Mouse (Mus musculus) neutrophil, adult 5-6 weeks (primary cell): ENCODE measurements around the gene Sytl5. TPM values are rescaled to one million over a fixed set of nuclear protein-coding genes. Genes with fewer than 3 reads are reported as not detected.

Experiments
- ATAC-seq: fragments of 151-379, 151-347 bp; 2 replicates; pipeline ENCODE4 v1.8.0; 2017; ENCODE audit warnings: mild to moderate bottlenecking, moderate TSS enrichment; ENCODE audit not compliant: insufficient number of reproducible peaks, poor library complexity, low FRiP score, severe bottlenecking; ENCODE audit errors: extremely low read depth
- total RNA-seq: library from RNA; stranded (forward); fragments of 200-1000 nt; gene quantifications from 2 replicates; pipeline ENCODE4 v1.2.3, GENCODE M21; 2017

Gene Sytl5
- not detected in 2 replicates for total RNA-seq

- no peak for ATAC-seq
These were observed at the start of gene Sytl5 for GRCm38 (mm10) chrX:9885322-9885721. Gene Sytl5, plus strand, starts transcription at chrX:9885622.

- ATAC-seq = no peak
These were observed 38.8 kb upstream of the Sytl5 start, which contains the start of gene Hypm for GRCm38 (mm10) chrX:9846628-9847027. Gene Hypm, plus strand, starts transcription at chrX:9846928.

- no peak for ATAC-seq
These were observed 36.0 kb upstream of the Sytl5 start, which contains the start of gene H2al3 for GRCm38 (mm10) chrX:9849403-9849802. Gene H2al3, plus strand, starts transcription at chrX:9849703.

- no peak for ATAC-seq
These were observed 23.6 kb upstream of the Sytl5 start for GRCm38 (mm10) chrX:9861859-9862258.

- ATAC-seq = no peak
These were observed 9.9 kb upstream of the Sytl5 start for GRCm38 (mm10) chrX:9875519-9875918.

- ATAC-seq = no peak
These were observed 24.1 kb downstream of the Sytl5 start for GRCm38 (mm10) chrX:9909572-9909971.

- no peak for ATAC-seq
These were observed 48.4 kb downstream of the Sytl5 start for GRCm38 (mm10) chrX:9933839-9934238.

- ATAC-seq = no peak
These were observed 98.8 kb downstream of the Sytl5 start for GRCm38 (mm10) chrX:9984094-9984669.

GRCm38 (mm10) chrX:10000718-10001117 lies 115.3 kb downstream of the Sytl5 start:
- ATAC-seq = no peak

- ATAC-seq = no peak
These were observed 120.5 kb downstream of the Sytl5 start for GRCm38 (mm10) chrX:10005946-10006345.

- no peak for ATAC-seq
These were observed 122.4 kb downstream of the Sytl5 start for GRCm38 (mm10) chrX:10007675-10008270.

GRCm38 (mm10) chrX:10010202-10010601 lies 124.8 kb downstream of the Sytl5 start:
- no peak for ATAC-seq

- no peak for ATAC-seq
These were observed 149.2 kb downstream of the Sytl5 start for GRCm38 (mm10) chrX:10034666-10035065.

Other genes with a start within 250 kb of the Sytl5 start
- 68.6 and 71.1 TPM in 2 replicates for gene Dynlt3, start 222.6 kb upstream of the Sytl5 start, total RNA-seq
- gene Hypm, start 38.7 kb upstream of the Sytl5 start, total RNA-seq = not detected in 2 replicates
- not detected in 2 replicates for gene H2al3, start 35.9 kb upstream of the Sytl5 start, total RNA-seq
- gene Srpx, start 232.1 kb downstream of the Sytl5 start, total RNA-seq = not detected in 2 replicates